Mouse (Mus musculus) left cerebral cortex, postnatal 25 days (tissue): ENCODE results near the gene Eva1c. TPM values are rescaled to one million over a fixed set of nuclear protein-coding genes. Genes with fewer than 3 reads are reported as not detected.
"Not testable (repeated sequence)": the region's sequence is repeated elsewhere in the genome, so short reads cannot be mapped to it uniquely, and the experiment has no call there.

Source experiments
- DNase-seq, 2 experiments: peaks; one replicate each; pipeline ENCODE4 v3.0.0; 2022; ENCODE audit warnings: low spot score in 2 of 2, mixed read lengths in 1 of 2
- intact Hi-C: fragments of 180-260 bp; cut with DNase I; formaldehyde crosslinking; loops from one replicate; pipeline ENCODE4 v1.15.1; 2025
- total RNA-seq, 2 experiments: library from RNA; stranded (reverse); gene quantifications; 2 replicates each; pipeline ENCODE4 v1.2.3; 2021

The Eva1c gene
- total RNA-seq, 2 experiments from 2014 or later: 1.6 to 1.8 TPM

DNA sequence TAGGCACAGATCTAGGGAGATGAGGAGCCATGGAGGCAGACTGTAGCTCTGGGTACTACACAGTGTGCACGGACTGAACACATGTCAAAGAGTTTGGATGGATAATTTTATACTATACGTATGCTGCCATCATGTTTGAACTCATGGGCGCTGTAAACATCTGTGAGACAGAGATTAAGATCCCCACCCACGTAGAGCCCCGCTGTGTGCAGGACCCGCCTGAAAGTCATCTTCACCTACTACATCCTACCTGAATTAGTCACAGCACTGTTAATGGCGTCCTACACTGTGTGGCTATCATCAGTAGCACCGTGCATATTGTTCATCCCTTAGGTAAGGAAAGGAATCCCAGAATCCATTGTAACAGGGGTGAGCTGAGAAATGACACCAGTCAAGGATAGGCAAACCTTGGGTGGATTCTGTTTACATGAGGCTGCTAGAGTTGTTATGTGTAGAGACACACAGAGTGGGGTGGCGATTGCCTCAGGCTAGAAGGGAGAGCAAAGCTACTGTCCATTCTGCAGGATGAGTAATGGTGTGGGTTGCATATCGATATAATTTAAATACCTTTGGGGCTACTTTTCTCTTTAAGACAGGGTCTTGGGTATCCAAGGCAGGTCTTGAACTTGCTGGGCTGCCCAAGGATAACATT, 4.1 kb upstream of the Eva1c start:
- intact Hi-C loops: no loop called here
- DNase-seq: no peak

DNA sequence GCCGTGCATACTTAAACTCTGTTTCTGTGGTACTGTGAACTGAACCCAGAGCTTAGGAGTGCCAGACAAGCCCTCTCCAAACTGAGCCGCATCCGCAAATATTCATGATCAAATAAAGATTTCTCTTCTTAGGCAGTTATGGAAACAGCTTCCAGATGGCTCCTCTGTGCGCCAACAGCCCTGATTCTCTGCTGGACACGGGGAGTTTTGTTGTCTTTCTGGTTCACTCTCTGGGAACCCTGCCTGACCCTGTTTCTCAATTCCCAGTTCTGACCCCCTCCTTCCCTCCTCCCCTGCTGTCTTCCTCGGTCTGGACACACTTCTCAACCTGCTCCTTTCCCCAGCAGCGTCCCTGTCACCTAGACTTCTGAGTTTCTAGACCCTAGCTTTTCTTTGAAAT, 3.5 kb upstream of the Eva1c start:
- DNase-seq: no peak
- intact Hi-C loops: no loop called here

DNA sequence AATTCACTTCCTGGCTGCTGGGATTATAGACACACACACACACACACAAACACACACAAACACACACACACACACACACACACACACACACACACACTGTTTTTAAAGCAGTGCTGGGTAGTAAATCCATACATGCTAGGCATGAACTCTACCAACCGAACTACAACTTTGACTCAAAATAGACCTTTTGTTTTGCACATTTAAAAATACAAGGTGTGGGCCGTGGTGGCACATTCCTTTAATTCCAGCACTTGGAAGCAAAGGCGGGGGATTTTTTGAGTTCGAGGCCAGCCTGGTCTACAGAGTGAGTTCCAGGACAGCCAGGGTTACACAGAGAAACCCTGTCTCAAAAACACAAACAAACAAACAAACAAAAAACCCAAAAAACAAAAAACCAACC, 2.5 kb upstream of the Eva1c start:
- DNase-seq, intact Hi-C loops: not testable (repeated sequence)

DNA sequence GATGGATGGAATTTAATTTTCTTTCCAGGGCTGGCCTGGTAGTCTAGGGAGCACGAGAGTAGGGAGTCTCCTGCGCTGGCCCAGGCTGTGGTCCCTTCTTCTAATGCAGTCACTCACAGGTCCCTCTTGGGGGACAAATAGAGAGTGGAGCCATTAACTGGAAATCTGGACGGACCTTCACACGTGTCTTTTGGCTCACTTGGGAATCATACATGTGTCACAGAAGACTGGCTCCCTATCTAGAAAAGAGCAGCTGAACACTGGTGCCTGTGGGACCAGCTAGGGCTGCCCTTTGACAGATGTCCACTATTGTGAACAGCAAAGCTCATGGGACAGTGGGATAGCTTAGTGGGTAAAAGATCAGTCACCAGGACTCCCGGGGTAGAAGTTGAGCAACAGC, 478 bp upstream of the Eva1c start:
- intact Hi-C loops: no loop called here
- no peak for DNase-seq

- intact Hi-C loops: no loop called here
These were observed 979 bp downstream of the Eva1c start for GRCm38 (mm10) chr16:90827498-90827897.

DNA sequence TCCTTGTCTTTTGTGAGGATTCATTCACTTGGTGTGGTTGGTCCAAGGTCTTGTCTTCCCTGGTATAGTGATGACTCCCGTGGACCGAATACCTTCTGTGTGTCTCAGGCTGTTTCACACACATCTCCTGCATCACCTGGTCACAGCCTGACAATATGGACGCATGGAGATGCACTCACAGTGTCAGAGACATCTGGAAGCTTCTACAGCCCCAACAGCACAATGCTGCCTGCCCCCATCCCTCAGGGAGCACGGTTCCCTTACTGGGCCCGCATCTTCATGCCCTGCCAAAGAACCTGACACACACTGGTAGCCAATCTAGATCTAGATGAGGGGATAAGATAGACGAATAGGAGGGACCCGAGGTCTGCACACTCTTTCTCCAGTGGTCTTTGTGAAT, 2.6 kb downstream of the Eva1c start:
- DNase-seq: no peak
- intact Hi-C loops: no loop called here

More at GRCm38 (mm10) chr16:90827498-90827897, 979 bp downstream of the Eva1c start:
- no peak for DNase-seq

DNA sequence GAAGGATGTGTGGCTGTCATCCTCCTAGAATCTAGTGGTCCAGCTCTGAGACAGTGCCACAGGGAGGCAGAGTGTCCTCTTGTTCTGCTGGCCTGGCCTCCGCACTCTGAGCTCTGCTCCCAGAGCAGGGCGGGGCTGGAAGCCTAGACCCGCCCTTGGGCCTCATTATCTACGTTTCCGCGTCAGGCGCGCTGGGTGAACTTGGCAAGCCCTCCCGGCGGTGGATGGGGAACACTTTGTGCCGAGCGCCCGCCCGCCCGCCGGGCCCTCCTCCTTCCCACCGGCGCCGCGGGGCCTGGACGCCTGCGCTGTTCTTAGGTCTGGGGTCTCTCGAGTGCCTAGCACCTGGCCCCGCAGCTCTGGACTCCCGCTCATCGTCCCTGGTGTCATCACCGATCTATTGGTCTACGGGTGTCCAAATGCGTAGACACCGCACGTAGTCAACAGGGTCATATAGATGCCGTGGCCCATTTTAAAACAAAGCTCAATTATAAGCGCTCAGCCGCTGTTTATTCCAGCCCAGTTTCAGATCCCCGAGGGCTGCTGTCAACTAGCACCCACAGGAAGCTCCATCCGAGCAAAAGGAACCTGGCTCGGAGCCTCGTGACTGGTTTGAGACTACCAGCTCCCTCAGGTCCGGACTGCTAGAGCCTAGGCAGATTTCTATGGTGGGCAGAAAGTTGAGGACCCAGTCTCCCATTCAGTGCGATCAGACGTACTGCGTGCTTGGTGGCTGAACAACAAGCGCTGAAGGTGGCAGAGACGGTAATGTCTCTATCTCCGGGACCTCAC, 3.6 kb downstream of the Eva1c start:
- DNase-seq: peak; percentile 53 to 57
- intact Hi-C loops: loop anchor here (5.0 kb wide), 1 partner anchor 57 kb away; no protein-coding TSS in a partner anchor

DNA sequence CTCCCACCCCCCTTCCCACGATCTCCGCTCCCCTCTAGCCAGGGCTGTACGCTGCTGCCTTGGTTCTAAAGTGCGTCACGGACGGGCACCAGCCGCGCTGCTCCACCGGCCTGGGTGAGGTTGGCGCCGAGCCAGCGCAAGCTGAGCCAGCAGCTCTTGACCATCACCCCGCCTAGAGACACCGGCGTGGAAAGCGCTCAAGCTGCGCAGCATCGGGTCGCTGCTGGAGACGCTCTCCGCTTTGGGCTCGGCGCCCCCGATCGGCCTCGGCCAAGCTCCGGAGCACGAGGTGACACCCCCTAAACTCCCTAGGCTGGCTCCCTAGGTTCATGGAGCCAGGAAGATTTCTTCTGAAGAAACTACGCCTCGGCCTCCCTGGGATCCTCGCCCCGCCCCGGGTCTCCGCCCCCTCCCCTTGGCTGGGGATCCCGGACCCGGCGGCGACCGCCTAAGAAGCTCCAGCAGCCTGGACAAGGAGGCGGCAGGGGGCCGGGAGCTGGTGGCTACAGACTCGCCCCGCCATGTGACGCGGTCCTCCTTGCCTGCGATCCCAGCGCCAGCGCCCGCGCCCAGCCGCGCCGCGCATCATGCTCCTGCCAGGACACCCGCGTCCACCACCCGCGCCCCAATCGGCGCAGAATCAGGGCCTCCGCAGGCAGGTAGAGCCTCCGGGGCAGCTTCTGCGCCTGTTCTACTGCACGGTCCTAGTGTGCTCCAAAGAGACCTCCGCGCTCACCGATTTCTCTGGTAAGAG, 4.3 kb downstream of the Eva1c start:
- intact Hi-C loops: loop anchor here (5.0 kb wide), 1 partner anchor 56 kb away; no protein-coding TSS in a partner anchor

DNA sequence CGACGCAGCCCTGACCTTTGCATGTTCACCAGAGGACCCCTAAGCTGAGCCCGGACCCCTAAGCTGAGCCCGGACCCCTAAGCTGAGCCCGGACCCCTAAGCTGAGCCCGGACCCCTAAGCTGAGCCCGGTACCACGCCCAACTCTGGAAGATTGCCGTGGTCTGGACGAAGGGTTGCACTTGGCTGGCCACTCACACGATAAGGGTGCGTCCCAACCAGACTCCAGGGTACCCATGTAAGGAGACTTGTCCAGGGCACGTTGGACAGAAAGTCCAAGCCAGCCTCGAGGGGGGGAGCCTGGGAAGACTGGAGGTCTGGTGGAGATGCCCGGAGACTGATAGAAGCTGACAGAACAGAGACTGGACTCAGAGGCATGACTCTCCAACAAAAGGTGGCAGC, 5.2 kb downstream of the Eva1c start:
- DNase-seq: no peak
- intact Hi-C loops: loop anchor here (2.0 to 5.0 kb wide), 2 partner anchors 56 to 93 kb away; no protein-coding TSS in a partner anchor

More for the DNA sequence above, 4.3 kb downstream of the Eva1c start:
- peak; percentile 44 to 48 for DNase-seq

DNA sequence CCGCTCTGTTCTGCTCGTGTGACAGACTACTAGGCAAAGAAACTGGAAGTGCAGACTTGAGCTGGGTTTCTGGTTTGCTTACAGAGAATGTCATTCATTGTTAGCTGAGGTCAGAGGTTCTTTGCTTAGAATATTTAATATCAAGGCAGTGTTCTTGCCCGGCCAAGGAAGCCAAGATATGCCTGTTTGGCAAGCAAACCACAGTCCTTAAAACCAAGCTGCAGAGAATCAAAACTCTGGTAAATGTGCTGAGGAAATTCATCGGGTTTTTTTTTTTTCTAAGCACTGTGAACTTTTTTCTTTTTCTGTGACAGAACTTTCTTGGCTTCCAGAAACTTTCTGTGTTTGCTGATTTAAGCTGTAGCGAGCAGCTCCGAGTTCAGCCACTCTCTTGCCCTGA, 6.0 kb downstream of the Eva1c start:
- intact Hi-C loops: loop anchor here (2.0 to 5.0 kb wide), 2 partner anchors 55 to 92 kb away; no protein-coding TSS in a partner anchor
- no peak for DNase-seq

- intact Hi-C loops: loop anchor here (2.0 to 5.0 kb wide), 2 partner anchors 54 to 92 kb away; no protein-coding TSS in a partner anchor
- no peak for DNase-seq
These were observed 6.7 kb downstream of the Eva1c start for GRCm38 (mm10) chr16:90833041-90833791.

- no peak for DNase-seq
- intact Hi-C loops: no loop called here
These were observed 10.9 kb downstream of the Eva1c start for GRCm38 (mm10) chr16:90837431-90837830.

DNA sequence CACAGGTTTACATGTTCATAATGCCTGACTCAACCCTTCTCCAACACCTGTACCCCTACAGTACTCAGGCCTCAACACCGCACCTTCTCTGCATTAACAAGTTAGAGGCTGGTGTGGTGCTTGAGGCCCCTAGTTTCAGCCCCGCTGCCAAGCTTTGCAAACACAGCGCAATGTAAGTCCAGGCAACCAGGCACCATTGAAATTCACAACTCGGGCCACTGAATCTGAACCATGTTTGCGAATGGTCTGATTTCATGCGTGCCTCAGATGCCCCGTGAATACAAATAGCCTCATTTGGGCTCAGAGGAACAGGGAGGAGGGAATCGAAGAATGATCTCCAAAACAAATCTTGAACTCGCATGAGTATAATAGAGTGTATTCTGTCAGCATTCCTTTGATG, 15.6 kb downstream of the Eva1c start:
- no peak for DNase-seq
- intact Hi-C loops: no loop called here

DNA sequence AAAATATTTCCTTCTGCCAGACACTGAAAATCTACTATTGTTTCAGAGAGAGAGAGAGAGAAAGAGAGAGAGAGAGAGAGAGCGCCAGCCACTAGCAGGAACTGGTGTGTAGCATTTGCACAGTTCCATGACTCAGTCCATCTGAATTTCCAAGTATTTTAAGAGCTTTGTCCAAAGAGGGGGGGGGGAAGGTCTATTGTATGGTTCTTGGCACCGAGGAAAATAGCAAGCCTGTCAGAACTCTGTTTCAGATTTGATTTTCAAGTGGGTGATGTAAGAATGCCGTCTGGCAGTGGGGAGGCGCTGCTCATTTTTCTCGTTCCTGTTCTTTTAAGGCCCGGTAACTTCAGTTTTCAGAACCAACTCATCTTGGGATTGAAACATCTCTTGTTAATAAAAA, 18.5 kb downstream of the Eva1c start:
- intact Hi-C loops: no loop called here

GRCm38 (mm10) chr16:90845591-90845990, 19.1 kb downstream of the Eva1c start:
- intact Hi-C loops: no loop called here
- DNase-seq: no peak

More for the DNA sequence above, 18.5 kb downstream of the Eva1c start:
- no peak for DNase-seq

GRCm38 (mm10) chr16:90848697-90849096, 22.2 kb downstream of the Eva1c start:
- no peak for DNase-seq
- intact Hi-C loops: no loop called here

- intact Hi-C loops: no loop called here
- no peak for DNase-seq
These were observed 22.7 kb downstream of the Eva1c start for GRCm38 (mm10) chr16:90849262-90849661.

- no peak for DNase-seq
- intact Hi-C loops: no loop called here
These were observed 24.4 kb downstream of the Eva1c start for GRCm38 (mm10) chr16:90850881-90851280.

GRCm38 (mm10) chr16:90851621-90852334, 25.3 kb downstream of the Eva1c start:
- DNase-seq: no peak
- intact Hi-C loops: no loop called here
